Mouse (Mus musculus): ENCODE results near the gene Frmd5.

DNA sequence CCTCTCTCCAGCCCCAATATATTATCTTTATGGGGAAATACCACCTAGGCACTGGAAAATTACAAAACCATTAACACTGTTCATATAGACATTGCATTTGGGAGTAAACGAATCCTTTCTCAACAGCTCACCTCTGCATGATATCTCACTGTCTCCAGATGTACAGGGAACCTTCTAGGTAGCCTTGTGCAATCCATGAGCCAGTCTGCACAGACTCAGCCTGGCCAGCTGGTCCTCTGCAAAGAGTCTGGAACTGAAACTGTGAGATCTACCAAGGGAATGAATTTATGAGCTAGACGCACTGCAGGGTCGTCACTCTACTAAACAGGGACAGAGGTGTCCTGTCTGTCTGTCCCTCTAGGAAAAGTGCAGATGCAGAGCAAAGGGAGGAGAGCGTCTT lies 82.0 kb downstream of the Frmd5 start:
- TF ChIP-seq POLR2A (IDR thresholded peaks at IDR 0.05; ENCODE audit: insufficient read length, low read depth) (no peak), CEBPB (IDR thresholded peaks at IDR 0.05; ENCODE audit: insufficient read depth, poor library complexity, severe bottlenecking) (no peak), MAX (IDR thresholded peaks at IDR 0.05; ENCODE audit: low read depth) (no peak), POLR2AphosphoS2 (IDR thresholded peaks at IDR 0.05; ENCODE audit: insufficient read length, low read depth) (no peak), USF1 (IDR thresholded peaks at IDR 0.05; ENCODE audit: low read depth) (no peak), TCF12 (IDR thresholded peaks at IDR 0.05; ENCODE audit: insufficient read depth, poor library complexity, severe bottlenecking) (no peak), MYOG (IDR thresholded peaks at IDR 0.05; ENCODE audit: control insufficient read depth in 1 of 3, insufficient read depth in 1 of 3, insufficient read length in 2 of 3, low read depth in 2 of 3) (no peak), TCF3 (IDR thresholded peaks at IDR 0.05; ENCODE audit: insufficient read length, low read depth) (no peak), SRF (IDR thresholded peaks at IDR 0.05; ENCODE audit: control insufficient read depth, insufficient read length, low read depth) (no peak), REST (IDR thresholded peaks at IDR 0.05; ENCODE audit: insufficient read depth, insufficient read length) (no peak), E2F4 (IDR thresholded peaks at IDR 0.05; ENCODE audit: insufficient read depth) (no peak), MYOD1 (IDR thresholded peaks at IDR 0.05; ENCODE audit: control insufficient read depth in 1 of 3, insufficient read length in 2 of 3, low read depth in 2 of 3) (no peak)
